ENCODE assay signal across 13 mouse cellular contexts in the genomic region with DNA sequence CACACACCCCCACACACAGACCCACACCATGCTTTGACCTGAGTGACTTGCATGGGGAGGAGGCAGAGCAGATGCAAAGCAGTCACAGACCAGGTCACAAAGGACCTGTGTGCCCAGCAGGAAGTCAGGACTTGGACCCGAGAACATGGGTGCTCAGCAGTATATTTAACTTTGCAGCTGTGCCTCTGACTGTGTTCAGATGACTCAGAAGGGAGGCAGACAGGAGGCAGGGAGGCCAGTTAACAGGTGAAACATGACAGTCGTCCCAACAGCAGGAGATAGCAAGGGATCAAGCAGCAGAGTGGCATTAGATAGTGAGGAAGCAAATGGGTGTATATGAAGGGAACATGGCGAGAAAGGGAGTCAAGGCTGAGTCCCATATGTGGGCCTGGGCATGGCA. TPM values are rescaled to one million over a fixed set of nuclear protein-coding genes. Genes with fewer than 3 reads are reported as not detected.
DNase-seq lines count a peak whose midpoint lies in the region; ATAC-seq and TF ChIP-seq lines count a peak whose summit lies in the region.
"Had no signal": no experiment of that assay in that cellular context is flagged by ENCODE, and none has a peak within 500 bp of the region (broad histone marks: within the 10 kb centered on the region; RNA-seq: fewer than 3 reads in every experiment).

No protein-coding gene starts in this region.

- ATAC-seq in heart, embryonic 16.5 days (replicated peaks; ENCODE audit: extremely low read depth, insufficient read depth, low FRiP score), result no peak
- ATAC-seq in midbrain, embryonic 11.5 days (ENCODE audit: low FRiP score), result no peak
- ATAC-seq in midbrain, embryonic 16.5 days, result no peak
- ATAC-seq: CD4-positive, CD25-positive, alpha-beta regulatory T cell, adult 4 months; hindbrain, embryonic 16.5 days; midbrain, embryonic 15.5 days had no signal

- no peaks in the 10 kb centered on the region for H3K9me3 ChIP-seq in heart, embryonic 16.5 days (replicated peaks; ENCODE audit: control insufficient read depth, low read length)
- H3K9me3 ChIP-seq in midbrain, embryonic 11.5 days (ENCODE audit: control insufficient read depth, low read length), result no peaks in the 10 kb centered on the region
- no peaks in the 10 kb centered on the region for H3K9me3 ChIP-seq in midbrain, embryonic 16.5 days (replicated peaks; ENCODE audit: control insufficient read depth, low read length, poor library complexity, severe bottlenecking)
- H3K9me3 ChIP-seq: forebrain, embryonic 10.5 days; limb, embryonic 15.5 days; midbrain, embryonic 15.5 days had no signal

- DNase-seq in heart, adult 9 months (ENCODE audit: low spot score in 2 of 2), result no peak
- peak; percentile 19 for DNase-seq in midbrain, embryonic 11.5 days (ENCODE audit: low spot score, missing footprints)
- DNase-seq in thymus, adult 2 months, result no peak
- DNase-seq in right cerebral cortex, adult 2 months (ENCODE audit: low spot score in 2 of 2), result no peak
- DNase-seq: cerebellum, adult 9-11 months had no signal

- H3K4me3 ChIP-seq in heart, embryonic 16.5 days (ENCODE audit: low read length), result no peak overlapping the region
- H3K4me3 ChIP-seq in midbrain, embryonic 11.5 days (ENCODE audit: low read depth, low read length), result no peak overlapping the region
- no peak overlapping the region for H3K4me3 ChIP-seq in midbrain, embryonic 16.5 days (ENCODE audit: low read depth, low read length)
- H3K4me3 ChIP-seq in myocyte, result no peak overlapping the region
- H3K4me3 ChIP-seq in thymus, adult 2 months (ENCODE audit: control insufficient read depth, insufficient read depth, low read length), result no peak overlapping the region
- H3K4me3 ChIP-seq: forebrain, embryonic 10.5 days; limb, embryonic 15.5 days; midbrain, embryonic 15.5 days had no signal

- H3K4me1 ChIP-seq in heart, embryonic 16.5 days (ENCODE audit: control insufficient read depth, insufficient read depth, low read length), result peaks cover 5% of the 10 kb centered on the region; the same call in 1 of the 2 replicates
- no peaks in the 10 kb centered on the region for H3K4me1 ChIP-seq in midbrain, embryonic 11.5 days (ENCODE audit: control insufficient read depth, insufficient read depth, low read length)
- no peaks in the 10 kb centered on the region for H3K4me1 ChIP-seq in midbrain, embryonic 16.5 days (ENCODE audit: control insufficient read depth, insufficient read depth, low read length)
- H3K4me1 ChIP-seq in thymus, adult 2 months (replicated peaks; ENCODE audit: control insufficient read depth, insufficient read depth, low read length), result no peaks in the 10 kb centered on the region
- H3K4me1 ChIP-seq: limb, embryonic 15.5 days; midbrain, embryonic 15.5 days had no signal

- H3K36me3 ChIP-seq in heart, embryonic 16.5 days (ENCODE audit: control insufficient read depth, insufficient read depth), result no peaks in the 10 kb centered on the region
- H3K36me3 ChIP-seq in midbrain, embryonic 11.5 days (ENCODE audit: control insufficient read depth, insufficient read depth, low read length), result no peaks in the 10 kb centered on the region
- no peaks in the 10 kb centered on the region for H3K36me3 ChIP-seq in midbrain, embryonic 16.5 days (ENCODE audit: control insufficient read depth, insufficient read depth, low read length)
- no peaks in the 10 kb centered on the region for H3K36me3 ChIP-seq in myocyte (ENCODE audit: control insufficient read depth, insufficient read depth)
- H3K36me3 ChIP-seq in thymus, adult 2 months (ENCODE audit: control insufficient read depth, insufficient read depth, low read length), result no peaks in the 10 kb centered on the region
- H3K36me3 ChIP-seq: forebrain, embryonic 10.5 days; limb, embryonic 15.5 days; midbrain, embryonic 15.5 days had no signal

- no peak for TF ChIP-seq CTCF in thymus, adult 2 months (IDR thresholded peaks at IDR 0.05; ENCODE audit: borderline replicate concordance, control insufficient read depth, extremely low read depth, insufficient read depth, low read length, poor library complexity)

- H3K27me3 ChIP-seq in heart, embryonic 16.5 days (ENCODE audit: control insufficient read depth, insufficient read depth, low read length), result no peaks in the 10 kb centered on the region
- H3K27me3 ChIP-seq in midbrain, embryonic 11.5 days (ENCODE audit: control insufficient read depth, insufficient read depth, low read length), result no peaks in the 10 kb centered on the region
- H3K27me3 ChIP-seq in midbrain, embryonic 16.5 days (ENCODE audit: control insufficient read depth, insufficient read depth, low read depth, low read length), result no peaks in the 10 kb centered on the region
- no peaks in the 10 kb centered on the region for H3K27me3 ChIP-seq in myocyte (ENCODE audit: control insufficient read depth, insufficient read depth, insufficient read length)
- no peaks in the 10 kb centered on the region for H3K27me3 ChIP-seq in thymus, adult 2 months (ENCODE audit: control insufficient read depth, insufficient read depth, low read length)
- H3K27me3 ChIP-seq: limb, embryonic 15.5 days; midbrain, embryonic 15.5 days had no signal

- H3K4me2 ChIP-seq in heart, embryonic 16.5 days (ENCODE audit: low read depth, low read length), result no peak overlapping the region
- no peak overlapping the region for H3K4me2 ChIP-seq in midbrain, embryonic 11.5 days
- H3K4me2 ChIP-seq in midbrain, embryonic 16.5 days (ENCODE audit: low read length), result no peak overlapping the region
- H3K4me2 ChIP-seq in myocyte (ENCODE audit: low read depth), result peak overlapping the region; percentile 76
- H3K4me2 ChIP-seq: limb, embryonic 15.5 days; midbrain, embryonic 15.5 days had no signal

- H3ac ChIP-seq in myocyte (ENCODE audit: control insufficient read depth, insufficient read length), result no peak overlapping the region

- peak overlapping the region; percentile 42; the same call in 1 of the 2 replicates for H3K27ac ChIP-seq in heart, embryonic 16.5 days (ENCODE audit: low read length)
- H3K27ac ChIP-seq in midbrain, embryonic 11.5 days (ENCODE audit: low read depth, low read length), result no peak overlapping the region
- no peak overlapping the region for H3K27ac ChIP-seq in midbrain, embryonic 16.5 days (ENCODE audit: low read length)
- H3K27ac ChIP-seq in thymus, adult 2 months (ENCODE audit: control insufficient read depth, insufficient read depth, low read length), result no peak overlapping the region
- H3K27ac ChIP-seq: forebrain, embryonic 10.5 days; limb, embryonic 15.5 days; midbrain, embryonic 15.5 days had no signal

- H3K9ac ChIP-seq in heart, embryonic 16.5 days (ENCODE audit: low read length), result no peak overlapping the region
- H3K9ac ChIP-seq in midbrain, embryonic 11.5 days (ENCODE audit: low read length), result no peak overlapping the region
- no peak overlapping the region for H3K9ac ChIP-seq in midbrain, embryonic 16.5 days (ENCODE audit: low read depth, low read length)
- H3K9ac ChIP-seq: limb, embryonic 15.5 days; midbrain, embryonic 15.5 days had no signal

- 60% methylated on average over 3 of the region's 3 CpGs for WGBS in heart, embryonic 16.5 days
- WGBS in midbrain, embryonic 11.5 days, result 62% methylated on average over 3 of the region's 3 CpGs
- WGBS in midbrain, embryonic 16.5 days, result 68% methylated on average over 3 of the region's 3 CpGs
- 89% methylated on average over 3 of the region's 3 CpGs for WGBS in thymus, adult 2 months

- H3K79me2 ChIP-seq in myocyte (ENCODE audit: control insufficient read depth, insufficient read depth), result no peaks in the 10 kb centered on the region

- no peak for TF ChIP-seq POLR2A in myocyte (IDR thresholded peaks at IDR 0.05; ENCODE audit: insufficient read length, low read depth)
- no peak for TF ChIP-seq POLR2A in thymus, adult 2 months (IDR thresholded peaks at IDR 0.05; ENCODE audit: control insufficient read depth, extremely low read depth, insufficient read depth, low read length, poor library complexity)

TF ChIP-seq in myocyte, 11 proteins besides CTCF, POLR2A, EP300 and RAD21:
- TF ChIP-seq TCF3 (IDR thresholded peaks at IDR 0.05; ENCODE audit: insufficient read length, low read depth), result peak; percentile 63
- no peak for TF ChIP-seq POLR2AphosphoS2 (IDR thresholded peaks at IDR 0.05; ENCODE audit: insufficient read length, low read depth)
- no peak for TF ChIP-seq CEBPB (IDR thresholded peaks at IDR 0.05; ENCODE audit: insufficient read depth, poor library complexity, severe bottlenecking)
- no peak for TF ChIP-seq E2F4 (IDR thresholded peaks at IDR 0.05; ENCODE audit: insufficient read depth)
- no peak for TF ChIP-seq REST (IDR thresholded peaks at IDR 0.05; ENCODE audit: insufficient read depth, insufficient read length)
- peak; percentile 81 to 95 (median 92) for TF ChIP-seq MYOD1 (IDR thresholded peaks at IDR 0.05; ENCODE audit: control insufficient read depth in 1 of 3, insufficient read length in 2 of 3, low read depth in 2 of 3)
- TF ChIP-seq TCF12 (IDR thresholded peaks at IDR 0.05; ENCODE audit: insufficient read depth, poor library complexity, severe bottlenecking), result peak; percentile 82
- no peak for TF ChIP-seq SRF (IDR thresholded peaks at IDR 0.05; ENCODE audit: control insufficient read depth, insufficient read length, low read depth)
- no peak for TF ChIP-seq USF1 (IDR thresholded peaks at IDR 0.05; ENCODE audit: low read depth)
- peak; percentile 70 to 95 (median 94) for TF ChIP-seq MYOG (IDR thresholded peaks at IDR 0.05; ENCODE audit: control insufficient read depth in 1 of 3, insufficient read depth in 1 of 3, insufficient read length in 2 of 3, low read depth in 2 of 3)
- no peak for TF ChIP-seq MAX (IDR thresholded peaks at IDR 0.05; ENCODE audit: low read depth)

RNA-seq across cellular contexts. Expression of a gene that starts 22.3 kb away (rescaled TPM):
- polyA plus RNA-seq in heart, embryonic 16.5 days (2015; fragmentation: Nextera tagmentation; extraction: Ambion mirVana), result 1.7 TPM in 2 replicates
- polyA plus RNA-seq in midbrain, embryonic 11.5 days (2014; fragmentation: Nextera tagmentation; extraction: Ambion mirVana), result 0.39 and 0.81 TPM in 2 replicates
- 0.40 and 0.41 TPM in 2 replicates for polyA plus RNA-seq in midbrain, embryonic 16.5 days (2015; fragmentation: Nextera tagmentation; extraction: Ambion mirVana)
- 7.1 TPM for polyA plus RNA-seq in myocyte (2012; fragmentation: generic; extraction: Trizol)
- 2.4 and 3.4 TPM in 2 replicates for polyA plus RNA-seq in thymus, adult 2 months (2012; rRNA removed)

RNA-seq across cellular contexts. Expression of a gene that starts 28.1 kb away (rescaled TPM):
- polyA plus RNA-seq in heart, embryonic 16.5 days (2015; fragmentation: Nextera tagmentation; extraction: Ambion mirVana), result 23.5 and 24.7 TPM in 2 replicates
- 46.5 and 47.2 TPM in 2 replicates for polyA plus RNA-seq in midbrain, embryonic 11.5 days (2014; fragmentation: Nextera tagmentation; extraction: Ambion mirVana)
- polyA plus RNA-seq in midbrain, embryonic 16.5 days (2015; fragmentation: Nextera tagmentation; extraction: Ambion mirVana), result 109 and 119 TPM in 2 replicates
- polyA plus RNA-seq in myocyte (2012; fragmentation: generic; extraction: Trizol), result 92.0 TPM
- polyA plus RNA-seq in thymus, adult 2 months (2012; rRNA removed), result 18.0 and 26.4 TPM in 2 replicates

RNA-seq across cellular contexts. Expression of a gene that starts 33.3 kb away (rescaled TPM):
- polyA plus RNA-seq in heart, embryonic 16.5 days (2015; fragmentation: Nextera tagmentation; extraction: Ambion mirVana), result 342 and 379 TPM in 2 replicates
- polyA plus RNA-seq in midbrain, embryonic 11.5 days (2014; fragmentation: Nextera tagmentation; extraction: Ambion mirVana), result 177 and 180 TPM in 2 replicates
- 149 and 155 TPM in 2 replicates for polyA plus RNA-seq in midbrain, embryonic 16.5 days (2015; fragmentation: Nextera tagmentation; extraction: Ambion mirVana)
- 172 TPM for polyA plus RNA-seq in myocyte (2012; fragmentation: generic; extraction: Trizol)
- 44.8 and 50.3 TPM in 2 replicates for polyA plus RNA-seq in thymus, adult 2 months (2012; rRNA removed)
